Mouse (Mus musculus) left cerebral cortex, postnatal 14 days (tissue): ENCODE data around the gene Mfap3. TPM values are rescaled to one million over a fixed set of nuclear protein-coding genes. Genes with fewer than 3 reads are reported as not detected.

Experiments
- DNase-seq, 2 experiments: peaks; one replicate each; pipeline ENCODE4 v3.0.0; 2021 to 2022; ENCODE audit warnings: low spot score in 2 of 2, mixed read lengths in 1 of 2
- intact Hi-C: fragments of 180-260 bp; cut with DNase I; formaldehyde crosslinking; loops from one replicate; pipeline ENCODE4 v1.15.1; 2025
- total RNA-seq, 2 experiments: library from RNA; stranded (reverse); gene quantifications; 2 replicates each; pipeline ENCODE4 v1.2.3; 2021

Gene Mfap3
- total RNA-seq, 2 experiments from 2014 or later, result 25.7 to 28.8 TPM

DNA sequence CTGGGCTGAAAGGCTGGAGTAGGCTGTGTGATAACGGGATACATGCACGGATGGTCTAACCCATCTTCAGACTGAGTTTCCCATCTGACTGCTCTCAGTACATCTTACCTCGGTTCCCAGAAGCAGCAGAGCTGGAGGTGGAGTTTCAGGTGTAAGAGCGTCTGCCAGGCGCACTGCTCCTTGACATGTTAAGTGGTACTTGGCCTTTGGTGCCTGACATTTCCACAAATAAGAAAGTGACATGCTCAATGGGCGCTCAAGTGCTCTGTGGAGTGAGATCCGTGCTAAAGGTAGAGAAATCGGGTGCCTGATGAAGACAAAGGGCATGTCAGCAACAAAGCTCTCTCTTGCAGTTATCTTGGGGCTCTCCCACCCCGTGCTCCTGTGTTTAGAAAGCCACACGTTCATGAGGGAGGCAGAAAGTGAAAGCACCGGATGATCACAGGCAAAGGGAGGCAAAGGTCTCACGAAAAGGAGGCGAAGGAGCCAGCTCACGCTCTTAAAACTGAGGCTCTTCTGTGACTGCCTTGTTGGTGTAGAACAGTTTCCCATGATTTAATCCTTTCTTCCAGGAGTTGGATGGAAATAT lies 55.3 kb downstream of the Mfap3 start:
- intact Hi-C loops, result no loop called here
- no peak for DNase-seq

DNA sequence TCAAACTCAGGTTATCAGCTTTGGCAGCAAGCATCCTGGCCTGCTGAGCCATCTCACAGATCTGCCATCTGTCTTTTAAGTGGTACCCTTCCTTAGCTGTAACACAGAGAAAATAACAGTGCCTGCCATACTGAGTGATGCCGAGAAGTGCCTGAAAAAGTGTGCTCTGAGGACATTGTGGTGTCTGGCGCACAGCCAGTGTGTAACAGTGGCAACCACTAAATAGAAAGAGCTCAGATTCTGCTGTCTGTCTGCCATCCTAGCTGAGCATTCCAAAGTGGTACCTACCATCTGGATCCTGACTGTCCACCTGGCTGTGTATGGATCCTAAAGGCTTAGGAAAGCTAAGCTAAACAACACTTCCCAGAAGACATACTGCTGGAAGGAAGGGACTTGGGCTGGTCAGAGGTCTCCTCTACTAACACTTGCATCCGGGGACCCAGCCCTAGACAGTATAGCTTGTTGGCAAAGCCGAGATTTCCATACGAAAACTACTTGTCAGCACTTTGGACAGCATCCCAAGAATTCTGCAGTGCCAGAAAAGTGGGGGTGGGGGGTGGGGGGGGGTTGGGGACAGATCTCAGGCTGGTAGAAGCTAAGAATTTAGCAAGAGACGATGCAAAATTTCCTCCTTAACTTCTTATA lies 58.5 kb downstream of the Mfap3 start:
- intact Hi-C loops, result no loop called here
- DNase-seq, result peak; percentile 34 to 46

DNA sequence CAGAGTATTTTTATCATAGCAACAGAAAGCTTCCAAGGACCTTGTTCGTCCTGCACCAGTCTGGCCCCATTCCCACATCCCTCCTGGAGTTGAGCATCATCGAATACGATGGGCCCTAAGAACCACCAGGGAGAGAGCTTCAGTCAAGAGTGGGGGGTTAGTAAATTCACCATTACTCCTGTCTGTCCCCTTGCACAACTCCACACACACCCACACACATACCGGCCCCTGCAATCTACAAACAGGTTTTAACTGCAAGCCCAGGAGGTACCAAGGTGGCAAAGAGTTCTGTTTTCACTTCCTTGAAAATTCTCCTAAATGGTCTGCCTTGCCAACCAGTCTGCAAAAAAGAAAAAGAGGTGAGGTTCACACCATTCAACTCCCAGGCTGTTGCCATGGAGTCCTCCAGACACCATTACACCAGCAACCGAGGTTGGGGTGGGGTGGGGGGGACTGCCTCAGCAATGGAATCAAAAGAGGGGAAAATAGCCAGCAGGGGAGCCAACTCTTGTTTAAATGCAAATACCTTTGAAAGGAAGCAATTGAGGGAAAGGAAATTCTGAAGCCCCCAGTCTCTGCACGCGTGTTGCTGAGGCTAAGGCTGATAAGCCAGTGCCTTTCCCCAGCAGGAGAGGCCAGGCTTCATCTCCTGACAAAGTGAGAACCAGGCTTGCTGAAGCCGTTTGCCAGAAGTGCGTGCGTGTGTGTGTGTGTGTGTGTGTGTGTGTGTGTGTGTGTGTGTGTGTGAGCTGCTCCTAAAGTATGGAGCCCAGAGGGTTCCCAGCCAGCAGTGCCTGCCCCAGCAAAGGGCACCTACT lies 64.6 kb downstream of the Mfap3 start:
- DNase-seq, result peak in 1 of 2 experiments; percentile 45

More for the DNA sequence above, 64.6 kb downstream of the Mfap3 start:
- intact Hi-C loops, result no loop called here

Other genes with a start within 250 kb of the Mfap3 start
- gene Fam114a2, start within 50 bp of the Mfap3 start, total RNA-seq, result 10 to 100 TPM; 29.7 to 33.1 TPM
- gene Galnt10, start 126.8 kb downstream of the Mfap3 start, total RNA-seq, result 1 to 10 TPM; 7.6 to 8.8 TPM